Mouse (Mus musculus) kidney, adult 9 months (tissue): ENCODE data around the gene Rftn1.

Experiments used
- DNase-seq: peaks from one replicate; pipeline ENCODE4 v3.0.0; 2022

Rftn1 gene

DNA sequence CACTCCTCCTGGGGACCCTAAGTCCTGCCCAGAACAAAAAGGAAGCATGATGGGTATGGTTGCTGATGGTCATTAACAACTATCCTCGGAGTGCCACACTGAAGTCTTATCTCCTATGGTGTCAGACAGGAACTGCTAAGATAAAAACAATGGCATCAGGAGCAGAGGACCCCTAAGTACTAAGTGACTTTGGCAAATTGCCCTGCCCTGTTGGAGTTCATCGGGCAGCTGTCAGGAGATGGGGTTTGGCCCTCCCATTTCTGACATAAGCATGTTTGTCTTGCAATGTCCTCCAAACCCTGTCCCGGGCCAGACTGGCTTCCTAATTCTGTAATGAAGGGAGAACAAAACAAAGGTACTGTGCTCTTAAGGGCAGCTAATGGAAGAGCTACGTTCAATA is 180.4 kb downstream of the Rftn1 start:
- no peak for DNase-seq

DNA sequence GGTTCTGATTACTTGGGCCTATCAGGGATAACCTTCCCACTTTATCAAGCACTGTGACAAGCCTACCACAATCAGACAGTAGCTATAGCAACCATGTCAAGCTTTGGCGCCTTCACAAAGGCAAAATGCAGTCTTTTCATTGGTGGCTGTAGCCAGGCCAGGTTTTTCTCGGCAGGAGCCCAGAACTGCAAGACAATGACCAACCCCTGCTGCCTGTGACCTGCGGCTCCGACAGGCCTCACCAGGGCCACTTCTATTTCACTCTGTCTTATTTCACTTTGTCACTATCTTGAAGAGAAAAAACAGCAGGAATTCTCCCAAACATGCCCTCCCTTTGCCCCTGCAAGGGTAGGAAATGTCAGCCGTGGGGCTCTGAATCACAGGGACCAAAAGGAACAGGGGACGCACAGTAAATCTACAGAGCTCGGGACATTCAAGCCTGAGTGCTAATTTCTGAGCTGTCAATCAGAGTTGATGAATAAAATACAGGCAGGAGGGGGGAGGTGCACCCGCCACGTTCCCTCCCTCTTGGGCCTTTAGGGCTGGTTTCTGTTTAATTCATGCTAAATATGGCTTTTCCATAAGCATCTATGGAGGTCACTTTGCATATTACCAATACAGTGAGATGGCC is 183.6 kb downstream of the Rftn1 start:
- no peak for DNase-seq

DNA sequence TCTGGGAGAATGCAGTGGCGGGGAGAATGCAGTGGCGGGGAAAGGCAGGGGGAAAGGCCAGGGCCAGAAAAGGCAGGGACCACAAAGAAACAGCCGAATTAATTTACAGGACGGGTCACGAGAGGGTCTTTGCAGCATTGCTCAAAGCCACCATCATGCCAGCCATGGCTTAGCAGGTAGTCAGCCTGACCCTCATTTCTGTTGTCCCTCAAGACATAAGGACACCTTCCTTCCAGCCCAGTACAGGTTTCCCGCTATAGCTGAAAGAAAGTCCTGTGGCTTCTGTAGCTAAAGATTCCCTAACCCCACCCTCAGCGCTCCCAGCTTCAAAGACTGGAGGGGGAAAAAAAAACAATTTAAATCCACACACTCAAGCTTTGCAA is 184.1 kb downstream of the Rftn1 start:
- no peak for DNase-seq

DNA sequence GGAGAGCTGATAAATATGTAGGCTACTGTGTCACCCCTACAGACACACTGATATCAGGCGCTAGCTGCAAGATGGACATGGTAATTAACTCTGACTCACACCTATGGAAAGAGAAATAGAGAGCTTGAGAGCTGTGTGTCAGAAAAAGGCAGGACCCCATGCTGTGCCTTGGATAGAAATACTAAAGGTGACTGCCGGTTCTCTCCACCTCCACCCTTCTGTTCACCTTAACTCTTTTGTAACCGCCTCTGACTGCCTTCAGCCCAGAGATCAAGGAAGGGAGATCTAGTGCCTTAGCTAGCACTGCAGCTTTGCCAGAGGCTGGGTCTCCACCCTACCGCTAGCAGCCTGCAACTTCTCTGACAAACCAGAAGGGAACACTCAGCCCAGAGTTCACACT is 187.3 kb downstream of the Rftn1 start:
- DNase-seq: no peak

- DNase-seq: no peak
These were observed 188.3 kb downstream of the Rftn1 start for GRCm38 (mm10) chr17:50002171-50002570.

GRCm38 (mm10) chr17:50001754-50002153 is 188.7 kb downstream of the Rftn1 start:
- DNase-seq: no peak

- no peak for DNase-seq
These were observed 189.9 kb downstream of the Rftn1 start for GRCm38 (mm10) chr17:50000580-50000979.

DNA sequence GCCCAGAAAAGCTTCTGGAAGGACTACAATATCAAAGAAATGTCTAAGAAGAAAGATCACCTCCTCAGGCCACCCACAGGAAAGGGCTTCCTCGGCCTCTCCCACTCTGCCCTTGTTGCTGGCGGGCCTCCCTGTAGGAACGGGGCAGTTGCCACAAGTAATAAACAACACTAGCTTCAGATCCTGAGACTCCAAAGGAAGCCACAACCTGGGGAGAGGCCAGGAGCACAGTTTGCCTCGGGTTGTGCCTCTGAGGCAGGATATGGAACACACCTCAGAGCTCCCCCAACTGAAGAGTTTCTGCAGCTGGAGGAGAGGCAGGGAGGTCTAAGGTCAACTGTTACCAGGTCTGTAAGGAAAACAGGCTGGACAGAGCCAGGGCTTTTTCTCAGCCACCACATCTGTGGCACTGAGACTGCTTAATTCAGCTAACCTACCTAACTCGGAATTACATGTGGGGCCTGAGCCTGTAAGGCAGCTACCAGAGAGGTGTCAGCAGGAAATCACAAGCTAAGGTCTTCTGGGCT is 193.8 kb downstream of the Rftn1 start:
- peak; percentile 13 for DNase-seq

DNA sequence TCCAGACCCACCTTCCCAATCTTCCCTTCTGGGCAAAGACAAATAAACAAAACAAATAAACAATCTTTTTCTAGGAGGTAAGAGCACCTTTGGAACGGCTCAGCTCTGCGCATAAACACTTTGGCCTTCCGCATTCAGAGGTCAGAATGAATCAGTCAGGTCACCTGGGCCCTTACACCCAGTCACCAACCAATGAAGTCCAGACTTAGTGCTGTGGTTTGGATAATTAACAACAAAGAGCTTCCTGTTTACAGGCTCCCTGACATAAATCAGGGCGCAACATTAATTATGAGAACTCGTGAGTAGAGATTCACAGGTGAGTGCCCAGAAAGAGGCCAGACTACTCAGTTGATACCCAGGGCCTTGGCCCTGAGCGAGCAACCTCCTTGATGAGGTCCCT is 194.4 kb downstream of the Rftn1 start:
- DNase-seq: no peak

GRCm38 (mm10) chr17:49995226-49995625 is 195.2 kb downstream of the Rftn1 start:
- DNase-seq: no peak

- no peak for DNase-seq
These were observed 196.8 kb downstream of the Rftn1 start for GRCm38 (mm10) chr17:49993631-49994030.

DNA sequence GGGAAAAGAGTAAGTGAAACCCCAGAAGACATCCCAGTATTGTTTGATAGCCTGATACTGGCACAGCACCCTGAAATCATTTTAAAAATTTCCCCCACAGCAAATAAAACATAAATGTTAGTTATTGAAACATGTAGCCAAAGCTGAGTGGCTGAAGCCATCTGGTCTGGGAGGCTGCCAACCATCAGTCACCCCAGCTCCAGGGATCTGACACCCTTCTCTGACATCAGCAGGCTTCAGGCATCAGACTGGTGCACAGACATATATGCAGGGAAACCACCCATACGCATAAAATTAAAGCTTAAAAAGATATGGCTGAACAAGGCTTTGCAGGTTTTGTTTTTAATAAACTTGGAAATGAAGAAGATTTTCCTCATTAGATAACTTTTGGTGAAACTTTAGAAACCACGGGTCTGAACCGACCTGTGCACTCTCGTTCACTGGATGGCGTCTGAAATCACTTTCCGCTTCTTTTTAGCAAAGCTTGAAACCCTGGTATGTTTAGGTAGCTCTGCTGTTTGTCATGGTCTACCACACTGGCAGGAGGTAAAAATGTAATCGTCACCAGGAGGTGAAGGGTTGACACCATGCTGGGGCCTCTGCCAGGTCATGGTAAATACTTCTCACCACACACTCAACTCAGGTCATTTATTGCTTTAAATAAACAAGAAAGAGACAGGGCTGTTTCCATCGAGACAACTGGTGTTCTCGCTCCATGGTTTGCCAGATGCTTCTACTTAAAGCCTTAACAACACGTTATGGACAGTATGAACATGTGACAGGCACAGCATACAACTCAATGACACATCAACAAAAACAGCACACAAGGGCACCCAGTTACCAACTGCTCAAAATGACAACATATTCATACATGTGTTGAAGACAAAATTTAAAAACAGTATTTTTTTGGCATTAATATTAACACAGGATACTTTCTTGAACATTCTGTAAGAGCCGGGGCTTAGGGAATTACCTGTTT is 197.6 kb downstream of the Rftn1 start:
- no peak for DNase-seq

DNA sequence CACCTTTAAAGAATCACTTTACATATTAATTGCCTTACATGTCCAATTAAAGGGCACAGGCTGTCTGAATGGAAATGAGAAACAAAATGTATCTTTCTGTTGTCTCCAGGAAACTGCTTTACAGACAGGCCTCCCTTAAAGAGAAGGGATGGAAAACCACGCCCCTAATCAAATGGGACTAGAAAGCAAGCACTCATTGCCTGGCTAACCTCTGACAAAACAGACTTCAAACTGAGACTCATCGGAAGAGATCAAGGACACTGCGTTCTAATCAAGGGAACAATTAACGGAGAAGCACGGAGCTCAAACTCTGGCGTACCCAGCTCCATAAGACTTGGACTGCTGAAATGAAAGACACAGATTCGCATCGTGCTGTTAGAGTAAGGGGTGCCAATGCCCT is 200.9 kb downstream of the Rftn1 start:
- no peak for DNase-seq

- DNase-seq: no peak
These were observed 203.4 kb downstream of the Rftn1 start for GRCm38 (mm10) chr17:49987095-49987494.

DNA sequence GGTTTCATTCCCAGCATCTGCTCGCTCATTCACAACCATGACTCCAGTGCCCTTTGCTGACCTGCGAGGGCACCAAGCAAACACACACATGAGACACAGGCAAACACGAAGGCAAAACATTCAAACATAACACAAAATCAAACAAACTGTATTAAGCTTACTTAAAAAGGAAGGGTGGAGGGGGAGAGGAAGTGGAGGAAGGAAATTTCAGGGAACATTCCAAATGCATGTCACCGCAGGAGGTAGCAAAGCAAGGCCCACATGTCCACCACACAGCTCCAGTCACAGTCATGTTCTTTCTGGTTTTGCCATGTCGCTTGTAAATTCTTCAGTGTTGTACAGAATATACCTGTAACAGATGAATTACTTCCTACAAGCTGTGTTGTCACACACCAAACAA is 207.0 kb downstream of the Rftn1 start:
- no peak for DNase-seq

DNA sequence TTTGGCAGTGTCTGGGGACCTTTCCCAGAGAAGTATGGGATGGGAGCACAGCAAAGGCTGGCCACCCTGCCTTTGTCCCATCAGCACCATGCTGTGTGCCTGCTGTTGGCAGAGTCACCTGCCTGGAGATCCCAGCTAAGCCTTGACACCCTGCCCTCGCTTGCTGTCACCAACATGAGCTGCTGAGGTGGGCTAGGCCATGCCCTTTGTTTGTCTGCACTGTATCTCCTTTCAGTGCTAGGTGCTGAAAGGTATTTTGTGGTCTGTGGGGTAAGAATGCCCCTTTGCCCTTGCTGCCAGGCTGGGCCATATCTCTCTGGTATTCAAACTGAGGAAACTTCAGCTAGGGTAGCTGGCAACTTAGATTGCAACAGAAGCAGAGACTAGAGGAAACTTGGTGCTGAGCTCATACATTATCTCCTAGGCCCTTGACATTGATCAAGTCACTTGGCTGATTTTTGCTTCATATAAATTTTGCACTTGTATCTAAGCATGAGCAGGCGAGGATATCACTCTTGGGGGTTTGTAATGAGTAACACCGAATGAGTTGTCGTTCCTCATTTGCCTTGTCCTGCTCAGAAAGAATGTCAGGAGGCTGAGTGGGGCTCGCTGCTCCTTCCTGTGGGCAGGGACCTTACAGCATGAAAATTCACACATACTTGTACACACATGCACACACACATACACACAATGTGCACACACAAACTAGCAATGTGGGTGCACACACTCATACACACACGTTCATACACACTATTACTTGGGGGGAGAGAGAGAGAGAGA is 207.7 kb downstream of the Rftn1 start:
- no peak for DNase-seq

- DNase-seq: no peak
These were observed 208.9 kb downstream of the Rftn1 start for GRCm38 (mm10) chr17:49981591-49981990.

GRCm38 (mm10) chr17:49979761-49980285 is 210.7 kb downstream of the Rftn1 start:
- no peak for DNase-seq

DNA sequence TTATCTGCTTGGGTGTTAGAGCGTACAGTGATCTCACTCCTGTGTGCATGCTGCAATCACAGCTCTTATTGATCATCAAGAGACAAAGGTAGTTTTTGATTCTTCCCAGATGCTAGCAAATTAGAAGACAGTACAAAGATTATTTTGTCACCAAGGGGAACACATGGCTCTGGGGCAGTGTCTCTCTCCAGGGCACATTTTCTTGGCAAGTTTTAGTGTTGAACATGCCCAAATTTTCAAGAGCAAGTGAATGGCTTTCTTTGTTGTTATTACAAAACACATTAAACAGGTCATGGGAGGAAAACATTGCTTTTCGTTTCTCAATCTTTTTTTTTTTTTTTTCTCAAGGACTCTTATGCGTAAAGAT is 213.1 kb downstream of the Rftn1 start:
- no peak for DNase-seq

GRCm38 (mm10) chr17:49976678-49977423 is 213.6 kb downstream of the Rftn1 start:
- DNase-seq: no peak

- no peak for DNase-seq
These were observed 215.0 kb downstream of the Rftn1 start for GRCm38 (mm10) chr17:49975481-49975880.

- DNase-seq: no peak
These were observed 215.5 kb downstream of the Rftn1 start for GRCm38 (mm10) chr17:49974996-49975395.
